Mouse (Mus musculus) gonadal fat pad, adult 2 months (tissue): ENCODE results near the gene Gm3233. TPM values are rescaled to one million over a fixed set of nuclear protein-coding genes. Genes with fewer than 3 reads are reported as not detected.
"Not testable (repeated sequence)": the region's sequence is repeated elsewhere in the genome, so short reads cannot be mapped to it uniquely, and the experiment has no call there.

Experiments
- DNase-seq: peaks from one replicate; pipeline ENCODE4 v3.0.0-alpha.2; 2012; ENCODE audit warnings: low read depth
- polyA plus RNA-seq: library from polyadenylated mRNA; depleted of rRNA; stranded (reverse); fragments of >200 nt; gene quantifications from 2 replicates; pipeline ENCODE4 v1.2.3, GENCODE M21; 2012; rRNA removed

The Gm3233 gene
- not detected in 2 replicates for polyA plus RNA-seq

DNA sequence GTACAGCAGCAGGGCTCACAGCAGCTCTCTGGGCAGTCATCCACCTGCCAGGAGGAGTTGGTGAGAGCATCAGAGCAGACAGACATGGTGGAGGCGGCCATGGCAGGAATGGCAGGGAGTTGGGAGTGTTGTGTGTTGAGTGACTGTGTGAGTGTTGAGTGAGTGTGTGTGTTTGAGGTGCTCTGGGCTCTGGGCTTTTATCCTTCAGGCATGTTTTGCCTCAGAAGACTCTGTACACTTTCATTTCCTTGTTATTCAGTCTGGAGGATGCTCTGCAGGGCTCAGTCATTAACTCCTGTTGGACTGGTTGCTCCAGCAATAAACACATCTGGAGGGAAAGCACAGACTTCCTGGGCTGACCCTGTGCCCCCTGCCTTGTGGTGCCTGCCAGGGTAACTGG, at the start of gene Gm3233:
Gene Gm3233 (minus strand): TSS at position 101 of the 400 bp plus-strand sequence.
- DNase-seq, result not testable (repeated sequence)

DNA sequence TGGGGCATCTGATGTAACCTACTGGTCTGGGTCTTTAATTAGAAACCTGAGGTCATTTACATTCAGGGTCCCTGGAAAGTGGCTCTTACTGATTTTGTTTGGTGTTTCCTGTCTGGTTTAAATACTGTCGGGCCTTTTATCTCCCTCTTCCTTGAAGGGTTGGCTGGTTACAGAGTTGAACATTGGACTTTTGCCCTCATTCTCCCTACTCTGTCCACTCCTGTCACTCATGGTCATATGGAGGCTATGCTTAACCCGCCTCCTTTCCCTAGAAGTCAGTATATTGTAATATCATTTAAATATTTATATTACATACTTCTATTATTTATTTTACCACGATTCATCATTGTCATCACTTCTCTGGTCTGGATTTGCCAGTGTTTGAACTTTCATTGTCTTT, 44.6 kb upstream of the Gm3233 start:
- DNase-seq, result no peak

DNA sequence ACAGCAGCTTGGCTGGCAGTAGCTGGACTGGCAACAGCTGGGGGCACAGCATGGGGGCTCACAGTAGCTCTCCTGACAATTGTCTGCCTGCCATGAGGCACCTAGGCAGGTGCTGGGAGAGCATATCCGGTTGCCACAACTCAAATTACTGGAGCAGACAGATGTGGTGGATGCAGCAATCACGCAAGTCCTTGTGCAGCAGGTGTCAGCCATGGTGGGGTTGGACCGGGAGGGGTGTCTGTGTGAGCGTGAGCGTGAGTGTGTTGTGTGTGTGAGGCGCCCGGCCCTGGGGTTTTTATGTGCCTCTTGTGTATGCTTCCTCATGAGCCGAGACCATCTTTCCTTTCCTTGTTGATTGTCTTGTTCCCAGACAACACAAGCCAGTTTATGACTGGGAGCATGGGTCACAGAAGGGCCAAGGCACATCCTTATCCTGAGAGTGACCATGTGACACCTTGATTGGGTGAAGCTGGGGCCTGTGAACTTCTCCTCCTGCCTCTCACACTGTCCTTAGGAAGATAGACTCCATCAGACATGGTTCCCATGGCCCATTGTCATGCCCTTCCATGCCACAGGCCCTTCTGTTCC, 39.5 kb upstream of the Gm3233 start, which contains the start of gene Gm19668:
Gene Gm19668 (minus strand): TSS at position 213 of the 588 bp plus-strand sequence.
- DNase-seq, result no peak

DNA sequence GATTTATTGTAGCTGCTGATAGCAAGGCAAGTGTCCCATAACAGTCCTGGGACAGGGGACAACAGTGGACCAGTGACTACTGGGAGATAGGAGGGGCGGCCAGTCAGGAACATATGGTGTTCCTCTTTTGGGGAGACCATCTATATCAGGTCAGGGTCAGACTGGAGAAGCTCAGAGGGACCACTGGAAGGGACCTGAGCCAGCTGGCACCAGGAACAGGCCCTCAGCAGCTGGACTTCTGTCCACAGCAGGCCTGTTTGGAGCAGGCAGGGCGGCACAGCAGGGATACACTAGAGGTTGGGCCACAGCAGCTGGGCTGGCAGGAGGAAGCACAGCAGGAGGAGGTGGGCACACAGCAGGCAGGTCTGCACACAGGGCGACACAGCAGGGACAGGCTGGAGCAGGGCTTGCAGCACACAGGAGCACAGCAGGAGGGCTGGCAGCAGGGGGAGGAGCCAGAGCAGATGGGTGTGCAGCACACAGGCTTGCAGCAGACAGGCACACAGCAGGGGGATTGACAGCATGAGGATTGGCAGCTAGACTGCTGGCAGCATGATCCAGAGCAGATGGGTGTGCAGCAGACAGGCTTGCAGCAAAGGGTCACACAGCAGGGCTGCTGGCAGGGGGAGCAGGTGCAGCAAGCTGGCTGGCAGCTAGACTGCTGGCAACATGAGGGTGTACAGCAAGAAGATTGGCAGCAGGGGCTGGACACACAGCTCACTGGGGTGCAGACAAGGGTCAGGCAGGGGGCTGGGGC, 38.9 kb upstream of the Gm3233 start:
- DNase-seq, result not testable (repeated sequence)

DNA sequence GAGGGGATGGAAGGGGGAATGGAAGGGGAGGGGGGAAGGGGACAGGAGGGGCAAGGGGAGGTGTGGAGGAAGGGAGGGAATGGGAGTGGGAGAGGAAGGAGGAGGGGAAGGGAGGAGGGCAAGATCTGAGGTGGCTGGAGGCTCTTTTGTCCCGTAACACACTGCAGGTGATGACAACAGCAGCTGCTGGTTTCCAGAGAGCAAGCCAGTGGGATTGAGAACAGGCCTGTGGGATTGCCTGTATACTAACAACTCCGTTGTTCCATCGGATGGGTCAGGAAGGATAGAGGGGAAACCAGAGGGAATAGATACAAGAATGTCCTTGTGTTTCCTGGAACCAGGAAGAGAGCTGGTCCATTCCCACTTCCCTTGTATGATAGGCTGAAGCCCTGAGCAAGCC, 38.2 kb upstream of the Gm3233 start:
- DNase-seq, result no peak

DNA sequence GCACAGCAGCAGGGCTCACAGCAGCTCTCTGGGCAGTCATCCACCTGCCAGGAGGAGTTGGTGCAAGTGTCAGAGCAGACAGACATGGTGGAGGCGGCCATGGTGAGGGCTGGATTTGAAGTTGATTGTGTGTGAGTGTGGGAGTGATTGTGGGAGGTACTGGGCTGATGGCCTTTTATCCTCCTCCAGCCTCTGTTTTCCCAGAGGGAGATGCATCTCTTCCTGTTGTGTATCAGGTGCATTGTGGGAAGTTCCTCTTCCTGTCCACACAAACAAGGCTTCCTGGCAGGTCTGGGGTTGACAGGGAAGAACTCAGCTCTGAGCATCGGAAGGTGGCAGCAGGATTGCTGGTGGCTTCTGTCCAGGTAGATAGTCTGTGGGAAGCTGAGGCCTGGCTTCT, 35.5 kb upstream of the Gm3233 start, which contains the start of gene Gm9639:
Gene Gm9639 (minus strand): TSS at position 101 of the 400 bp plus-strand sequence.
- no peak for DNase-seq

DNA sequence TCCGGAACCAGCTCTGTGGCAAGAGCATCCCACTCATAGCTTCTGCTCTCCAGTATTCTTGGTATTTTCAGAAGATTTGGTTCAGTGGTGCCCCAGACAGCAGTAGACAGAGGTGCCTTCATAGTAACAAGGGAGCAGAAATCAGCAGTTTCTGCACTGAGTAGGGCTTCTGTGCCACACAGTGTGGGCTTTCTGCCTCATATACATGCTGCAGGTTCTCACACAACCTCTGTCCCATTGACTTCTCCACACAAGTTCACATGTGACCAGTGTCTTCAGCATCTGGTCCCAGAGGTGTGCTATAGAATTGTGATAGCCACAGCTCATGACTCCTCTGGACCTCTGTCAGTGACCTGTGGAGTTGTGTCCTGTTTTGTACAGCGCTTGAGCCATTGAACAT, 29.1 kb upstream of the Gm3233 start:
- no peak for DNase-seq

DNA sequence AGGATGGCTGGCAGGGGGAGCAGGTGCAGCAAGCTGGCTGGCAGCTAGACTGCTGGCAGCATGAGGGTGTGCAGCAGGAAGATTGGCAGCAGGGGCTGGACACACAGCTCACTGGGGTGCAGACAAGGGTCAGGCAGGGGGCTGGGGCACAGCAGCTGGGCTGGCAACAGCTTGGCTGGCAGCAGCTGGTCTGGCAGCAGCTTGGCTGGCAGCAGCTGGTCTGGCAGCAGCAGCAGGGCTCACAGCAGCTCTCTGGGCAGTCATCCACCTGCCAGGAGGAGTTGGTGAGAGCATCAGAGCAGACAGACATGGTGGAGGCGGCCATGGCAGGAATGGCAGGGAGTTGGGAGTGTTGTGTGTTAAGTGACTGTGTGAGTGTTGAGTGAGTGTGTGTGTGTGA, 28.4 kb upstream of the Gm3233 start, which contains the start of gene Gm7137:
Gene Gm7137 (minus strand): TSS at position 325 of the 400 bp plus-strand sequence.
- not testable (repeated sequence) for DNase-seq

DNA sequence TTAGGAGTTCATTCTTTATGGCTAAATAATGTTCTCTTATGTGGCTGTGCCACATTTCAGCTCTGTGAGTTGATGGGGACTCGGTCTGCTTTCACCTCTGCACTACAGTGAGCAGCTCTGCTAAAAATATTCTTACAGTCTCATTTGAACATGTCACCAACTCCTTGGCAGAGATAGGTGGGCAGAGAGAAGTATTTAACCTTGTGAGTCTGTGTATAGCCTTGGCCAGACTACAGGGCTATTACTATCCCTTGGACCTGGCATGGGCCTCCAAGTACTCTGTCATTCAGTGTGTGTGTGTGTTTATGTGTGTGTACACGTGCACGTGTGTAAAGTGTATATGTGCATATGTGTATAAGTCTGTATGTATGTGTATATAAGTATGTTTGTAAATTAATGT, 23.9 kb upstream of the Gm3233 start:
- DNase-seq, result not testable (repeated sequence)

DNA sequence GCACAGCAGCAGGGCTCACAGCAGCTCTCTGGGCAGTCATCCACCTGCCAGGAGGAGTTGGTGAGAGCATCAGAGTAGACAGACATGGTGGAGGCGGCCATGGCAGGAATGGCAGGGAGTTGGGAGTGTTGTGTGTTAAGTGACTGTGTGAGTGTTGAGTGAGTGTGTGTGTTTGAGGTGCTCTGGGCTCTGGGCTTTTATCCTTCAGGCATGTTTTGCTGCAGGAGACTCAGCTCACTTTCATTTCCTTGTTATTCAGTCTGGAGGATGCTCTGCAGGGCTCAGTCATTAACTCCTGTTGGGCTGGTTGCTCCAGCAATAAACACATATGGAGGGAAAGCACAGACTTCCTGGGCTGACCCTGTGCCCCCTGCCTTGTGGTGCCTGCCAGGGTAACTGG, 23.0 kb upstream of the Gm3233 start, which contains the start of gene Gm3250:
Gene Gm3250 (minus strand): TSS at position 101 of the 400 bp plus-strand sequence.
- not testable (repeated sequence) for DNase-seq

DNA sequence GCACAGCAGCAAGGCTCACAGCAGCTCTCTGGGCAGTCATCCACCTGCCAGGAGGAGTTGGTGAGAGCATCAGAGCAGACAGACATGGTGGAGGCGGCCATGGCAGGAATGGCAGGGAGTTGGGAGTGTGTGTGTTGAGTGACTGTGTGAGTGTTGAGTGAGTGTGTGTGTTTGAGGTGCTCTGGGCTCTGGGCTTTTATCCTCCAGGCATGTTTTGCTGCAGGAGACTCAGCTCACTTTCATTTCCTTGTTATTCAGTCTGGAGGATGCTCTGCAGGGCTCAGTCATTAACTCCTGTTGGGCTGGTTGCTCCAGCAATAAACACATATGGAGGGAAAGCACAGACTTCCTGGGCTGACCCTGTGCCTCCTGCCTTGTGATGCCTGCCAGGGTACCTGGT, 17.4 kb upstream of the Gm3233 start, which contains the start of gene Gm7138:
Gene Gm7138 (minus strand): TSS at position 101 of the 400 bp plus-strand sequence.
- DNase-seq, result not testable (repeated sequence)

DNA sequence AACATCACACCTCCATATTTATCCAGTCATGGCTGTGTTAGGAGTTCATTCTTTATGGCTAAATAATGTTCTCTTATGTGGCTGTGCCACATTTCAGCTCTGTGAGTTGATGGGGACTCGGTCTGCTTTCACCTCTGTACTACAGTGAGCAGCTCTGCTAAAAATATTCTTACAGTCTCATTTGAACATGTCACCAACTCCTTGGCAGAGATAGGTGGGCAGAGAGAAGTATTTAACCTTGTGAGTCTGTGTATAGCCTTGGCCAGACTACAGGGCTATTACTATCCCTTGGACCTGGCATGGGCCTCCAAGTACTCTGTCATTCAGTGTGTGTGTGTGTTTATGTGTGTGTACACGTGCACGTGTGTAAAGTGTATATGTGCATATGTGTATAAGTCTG, 12.7 kb upstream of the Gm3233 start:
- not testable (repeated sequence) for DNase-seq

DNA sequence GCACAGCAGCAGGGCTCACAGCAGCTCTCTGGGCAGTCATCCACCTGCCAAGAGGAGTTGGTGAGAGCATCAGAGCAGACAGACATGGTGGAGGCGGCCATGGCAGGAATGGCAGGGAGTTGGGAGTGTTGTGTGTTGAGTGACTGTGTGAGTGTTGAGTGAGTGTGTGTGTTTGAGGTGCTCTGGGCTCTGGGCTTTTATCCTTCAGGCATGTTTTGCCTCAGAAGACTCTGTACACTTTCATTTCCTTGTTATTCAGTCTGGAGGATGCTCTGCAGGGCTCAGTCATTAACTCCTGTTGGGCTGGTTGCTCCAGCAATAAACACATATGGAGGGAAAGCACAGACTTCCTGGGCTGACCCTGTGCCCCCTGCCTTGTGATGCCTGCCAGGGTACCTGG, 11.7 kb upstream of the Gm3233 start, which contains the start of gene Gm3238:
Gene Gm3238 (minus strand): TSS at position 101 of the 400 bp plus-strand sequence.
- DNase-seq, result not testable (repeated sequence)

DNA sequence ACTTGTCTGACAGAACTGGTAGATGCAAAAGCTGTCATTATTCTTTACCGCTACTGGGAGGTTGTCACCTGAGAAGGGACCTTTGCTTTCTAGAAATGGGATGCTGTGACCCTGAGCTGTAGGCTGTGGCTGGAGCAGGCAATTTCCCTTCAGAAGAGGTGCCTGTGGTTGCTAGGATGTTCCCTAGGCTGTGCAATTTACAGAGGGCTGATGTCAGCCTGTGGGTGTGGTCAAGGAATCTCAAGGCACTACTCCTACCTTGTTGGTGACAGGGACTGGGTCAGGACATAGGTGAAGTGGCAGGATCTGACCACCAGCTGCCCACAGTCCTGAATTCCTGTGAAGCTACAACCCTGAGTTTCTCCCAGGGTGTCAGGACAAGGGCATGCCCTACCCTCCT, 10.2 kb upstream of the Gm3233 start:
- no peak for DNase-seq

DNA sequence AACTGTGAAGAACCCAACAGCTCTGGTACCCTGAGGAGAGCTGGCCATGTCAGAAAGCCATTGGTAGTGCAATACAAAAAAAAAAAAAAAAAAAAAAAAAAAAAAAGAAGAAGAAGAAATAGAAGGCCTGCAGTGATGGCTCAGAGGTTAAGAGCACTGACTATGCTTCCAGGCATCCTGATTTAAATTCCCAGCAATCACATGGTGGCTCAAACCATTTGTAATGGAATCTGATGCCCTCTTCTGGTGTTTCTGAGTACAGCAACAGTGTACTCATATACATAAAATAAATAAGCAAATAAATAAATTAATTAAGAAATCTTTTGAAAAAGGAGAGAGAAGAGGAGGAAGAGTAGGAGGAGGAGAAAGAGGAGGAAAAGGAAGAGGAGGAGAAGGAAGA, 6.0 kb downstream of the Gm3233 start:
- no peak for DNase-seq

DNA sequence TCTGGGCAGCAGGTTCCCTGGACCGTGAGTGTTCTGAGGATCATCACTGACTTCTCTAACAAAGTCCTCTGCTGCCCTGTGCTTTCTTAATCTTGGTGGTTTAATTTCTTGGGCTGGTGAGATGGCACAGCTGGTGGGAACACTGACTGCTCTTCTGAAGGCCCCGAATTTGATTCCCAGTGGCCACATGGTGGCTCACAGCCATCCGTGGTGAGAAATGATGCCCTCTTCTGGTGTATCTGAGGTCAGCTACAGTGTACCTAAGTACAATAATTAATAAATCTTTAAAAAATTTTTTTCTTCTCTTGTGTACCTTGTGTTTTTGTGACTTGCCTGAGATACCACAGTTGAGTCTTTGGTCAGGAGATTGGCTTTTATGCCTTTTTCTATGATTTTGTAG, 7.2 kb downstream of the Gm3233 start:
- not testable (repeated sequence) for DNase-seq

DNA sequence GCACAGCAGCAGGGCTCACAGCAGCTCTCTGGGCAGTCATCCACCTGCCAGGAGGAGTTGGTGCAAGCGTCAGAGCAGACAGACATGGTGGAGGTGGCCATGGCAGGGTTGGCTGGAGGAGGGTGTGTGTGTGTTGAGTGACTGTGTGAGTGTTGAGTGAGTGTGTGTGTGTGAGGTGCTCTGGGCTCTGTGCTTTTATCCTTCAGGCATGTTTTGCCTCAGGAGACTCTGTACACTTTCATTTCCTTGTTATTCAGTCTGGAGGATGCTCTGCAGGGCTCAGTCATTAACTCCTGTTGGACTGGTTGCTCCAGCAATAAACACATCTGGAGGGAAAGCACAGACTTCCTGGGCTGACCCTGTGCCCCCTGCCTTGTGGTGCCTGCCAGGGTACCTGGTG, 8.2 kb downstream of the Gm3233 start, which contains the start of gene Gm9736:
Gene Gm9736 (minus strand): TSS at position 101 of the 400 bp plus-strand sequence.
- not testable (repeated sequence) for DNase-seq

DNA sequence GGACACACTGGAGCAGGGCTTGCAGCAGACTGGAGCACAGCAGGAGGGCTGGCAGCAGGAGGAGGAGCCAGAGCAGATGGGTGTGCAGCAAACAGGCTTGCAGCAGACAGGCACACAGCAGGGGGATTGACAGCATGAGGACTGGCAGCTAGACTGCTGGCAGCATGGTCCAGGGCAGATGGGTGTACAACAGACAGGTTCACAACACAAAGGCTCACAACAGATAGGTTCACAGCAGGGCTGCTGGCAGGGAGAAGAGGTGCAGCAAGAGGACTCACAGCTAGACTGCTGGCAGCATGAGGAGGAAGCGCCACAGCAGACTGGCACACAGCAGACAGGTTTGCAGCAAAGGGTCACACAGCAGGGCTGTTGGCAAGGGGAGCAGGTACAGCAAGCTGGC, 8.8 kb downstream of the Gm3233 start:
- DNase-seq, result not testable (repeated sequence)

DNA sequence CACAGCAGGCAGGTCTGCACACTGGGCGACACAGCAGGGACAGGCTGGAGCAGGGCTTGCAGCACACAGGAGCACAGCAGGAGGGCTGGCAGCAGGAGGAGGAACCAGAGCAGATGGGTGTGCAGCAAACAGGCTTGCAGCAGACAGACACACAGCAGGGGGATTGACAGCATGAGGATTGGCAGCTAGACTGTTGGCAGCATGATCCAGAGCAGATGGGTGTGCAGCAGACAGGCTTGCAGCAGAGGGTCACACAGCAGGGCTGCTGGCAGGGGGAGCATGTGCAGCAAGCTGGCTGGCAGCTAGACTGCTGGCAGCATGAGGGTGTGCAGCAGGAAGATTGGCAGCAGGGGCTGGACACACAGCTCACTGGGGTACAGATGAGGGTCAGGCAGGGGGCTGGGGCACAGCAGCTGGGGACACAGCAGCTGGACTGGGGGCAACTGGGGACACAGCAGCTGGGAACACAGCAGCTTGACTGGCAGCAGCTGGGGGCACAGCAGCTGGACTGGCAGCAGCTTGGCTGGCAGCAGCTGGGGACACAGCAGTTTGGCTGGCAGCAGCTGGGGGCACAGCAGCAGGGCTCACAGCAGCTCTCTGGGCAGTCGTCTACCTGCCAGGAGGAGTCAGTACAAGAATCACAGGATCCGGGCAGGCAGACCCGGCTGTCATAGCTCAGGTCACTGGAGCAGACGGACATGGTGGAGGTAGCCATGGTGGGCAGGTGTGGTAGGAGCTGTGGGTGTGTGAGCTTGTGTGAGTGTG, 17.4 kb downstream of the Gm3233 start, which contains the start of gene Gm18596:
Gene Gm18596 (minus strand): TSS at position 715 of the 765 bp plus-strand sequence.
- not testable (repeated sequence) for DNase-seq

DNA sequence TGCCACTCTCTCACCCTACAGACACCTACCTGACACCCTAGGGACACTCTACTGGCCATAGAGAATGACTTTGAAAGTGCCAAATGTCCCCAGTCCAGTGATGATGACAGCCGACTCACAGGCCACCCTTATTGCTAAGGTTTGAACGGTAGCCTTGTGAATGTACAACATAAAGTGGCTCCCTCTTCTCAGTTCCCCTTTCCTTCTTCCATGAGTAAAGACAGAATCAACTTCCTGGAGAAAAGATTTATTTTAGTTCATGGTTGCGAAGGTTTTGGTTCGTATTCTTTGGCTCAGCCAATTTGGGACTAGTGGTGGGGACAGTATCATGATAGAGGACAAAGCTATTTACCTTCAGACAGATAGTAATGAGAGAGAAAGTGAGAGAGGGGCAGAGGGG, 20.6 kb downstream of the Gm3233 start:
- DNase-seq, result no peak

DNA sequence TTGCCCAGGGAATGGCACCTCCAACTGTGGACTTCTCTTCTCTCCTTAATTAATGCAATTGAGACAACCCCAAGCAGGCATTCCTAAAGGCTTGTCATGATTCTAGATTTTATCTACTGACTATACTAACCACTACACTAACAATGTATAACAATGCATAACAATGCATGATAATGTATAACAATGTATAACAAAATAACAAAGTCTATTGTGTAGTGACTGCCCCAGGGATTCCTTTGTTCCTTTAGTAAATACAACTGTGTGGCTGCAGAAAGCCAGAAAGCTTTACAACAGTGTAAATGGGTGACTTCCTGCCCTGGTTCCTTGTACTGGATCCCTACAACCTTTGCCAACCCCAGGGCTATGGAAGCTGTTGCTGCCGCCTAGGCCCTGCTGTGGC, 23.6 kb downstream of the Gm3233 start:
- no peak for DNase-seq

DNA sequence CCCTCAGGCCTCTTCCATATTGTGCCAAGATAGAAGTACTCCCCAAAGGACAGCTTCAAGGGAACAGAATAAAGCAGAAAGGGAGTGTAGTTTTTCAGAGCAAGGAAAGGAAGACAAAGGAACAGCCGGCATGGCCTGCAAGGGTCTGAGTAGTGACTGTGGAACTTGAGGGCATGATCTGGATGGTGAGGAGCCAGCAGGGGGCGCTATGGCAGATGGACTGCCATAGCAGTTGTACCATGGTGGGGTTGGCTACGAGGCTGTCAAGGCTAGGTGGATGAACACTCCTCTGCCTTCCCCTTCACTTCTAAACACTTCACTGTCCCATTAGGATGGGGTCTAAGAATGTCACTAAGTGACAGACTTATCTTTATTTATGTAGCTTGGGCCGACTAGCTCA, 30.2 kb downstream of the Gm3233 start:
- DNase-seq, result no peak
